Mouse (Mus musculus): ENCODE measurements around the gene Cap2. TPM values are rescaled to one million over a fixed set of nuclear protein-coding genes. Genes with fewer than 3 reads are reported as not detected.

Cap2 gene
- polyA plus RNA-seq, 1 experiment from 2014 or later: 182 TPM

GRCm38 (mm10) chr13:46695296-46695908, 193.8 kb downstream of the Cap2 start:
- Histone ChIP-seq H3K36me3 (ENCODE audit: control insufficient read depth, insufficient read depth) (peaks cover 19% of the 10 kb centered on the region), H3K4me2 (ENCODE audit: low read depth, low read length) (no peak overlapping the region), H3K27ac (ENCODE audit: low read length) (no peak overlapping the region), H3K9me3 (replicated peaks; ENCODE audit: control insufficient read depth, low read length) (no peaks in the 10 kb centered on the region), H3K4me1 (ENCODE audit: control insufficient read depth, insufficient read depth, low read length) (no peaks in the 10 kb centered on the region), H3K4me3 (ENCODE audit: low read length) (no peak overlapping the region), H3K9ac (ENCODE audit: low read length) (no peak overlapping the region), H3K27me3 (ENCODE audit: control insufficient read depth, insufficient read depth, low read length) (no peaks in the 10 kb centered on the region)
- 76% methylated on average over 1 of the region's 1 CpGs for WGBS
- no peak for ATAC-seq (replicated peaks; ENCODE audit: extremely low read depth, insufficient read depth, low FRiP score)

DNA sequence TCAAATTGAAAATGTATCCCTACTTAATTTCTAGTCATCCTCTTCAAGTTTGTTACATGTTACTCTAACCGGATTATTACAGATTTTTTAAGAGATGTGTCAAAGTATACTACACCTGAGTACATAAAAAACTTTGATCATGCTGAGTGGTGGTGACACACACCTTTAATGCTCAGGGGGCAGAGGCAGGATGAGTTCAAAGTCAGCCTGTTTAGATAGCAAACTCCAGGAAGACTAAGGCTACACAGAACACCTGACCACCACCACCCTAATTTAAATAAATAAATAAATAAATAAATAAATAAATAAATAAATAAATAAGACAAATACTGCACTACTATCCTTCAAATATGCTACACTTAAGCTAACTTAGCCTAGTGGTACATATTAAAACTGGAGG, 194.3 kb downstream of the Cap2 start:
- H3K9ac ChIP-seq (ENCODE audit: low read length): no peak overlapping the region
- WGBS: 88% methylated on average over 1 of the region's 1 CpGs
- no peaks in the 10 kb centered on the region for H3K4me1 ChIP-seq (ENCODE audit: control insufficient read depth, insufficient read depth, low read length)
- H3K27ac ChIP-seq (ENCODE audit: low read length): no peak overlapping the region
- no peak overlapping the region for H3K4me2 ChIP-seq (ENCODE audit: low read depth, low read length)
- ATAC-seq (replicated peaks; ENCODE audit: extremely low read depth, insufficient read depth, low FRiP score): no peak
- no peaks in the 10 kb centered on the region for H3K9me3 ChIP-seq (replicated peaks; ENCODE audit: control insufficient read depth, low read length)
- H3K4me3 ChIP-seq (ENCODE audit: low read length): no peak overlapping the region
- peaks cover 19% of the 10 kb centered on the region for H3K36me3 ChIP-seq (ENCODE audit: control insufficient read depth, insufficient read depth)
- H3K27me3 ChIP-seq (ENCODE audit: control insufficient read depth, insufficient read depth, low read length): no peaks in the 10 kb centered on the region

DNA sequence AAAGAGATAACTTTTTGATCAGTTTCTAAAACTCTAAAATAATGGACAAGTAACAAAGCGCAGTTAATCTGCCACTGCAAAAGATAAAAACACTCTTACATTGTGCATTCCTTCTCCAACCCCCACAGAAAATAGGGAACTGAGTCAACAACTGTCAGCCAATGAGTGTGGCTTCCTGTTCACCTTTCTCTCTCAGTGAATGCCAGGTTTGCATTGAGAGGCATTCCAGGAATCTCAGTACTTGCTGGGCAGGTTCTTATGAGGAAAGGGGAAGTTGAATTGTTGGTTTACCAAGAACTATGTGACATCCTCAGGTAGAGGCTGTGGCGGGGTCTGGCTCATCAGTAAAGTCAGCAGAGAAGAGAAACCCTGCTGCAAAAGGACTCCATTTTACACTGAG, 195.1 kb downstream of the Cap2 start:
- no peaks in the 10 kb centered on the region for H3K4me1 ChIP-seq (ENCODE audit: control insufficient read depth, insufficient read depth, low read length)
- no peak overlapping the region for H3K4me3 ChIP-seq (ENCODE audit: low read length)
- 74% methylated on average over 2 of the region's 2 CpGs for WGBS
- no peak overlapping the region for H3K4me2 ChIP-seq (ENCODE audit: low read depth, low read length)
- H3K36me3 ChIP-seq (ENCODE audit: control insufficient read depth, insufficient read depth): peaks cover 19% of the 10 kb centered on the region
- H3K27ac ChIP-seq (ENCODE audit: low read length): no peak overlapping the region
- ATAC-seq (replicated peaks; ENCODE audit: extremely low read depth, insufficient read depth, low FRiP score): no peak
- no peak overlapping the region for H3K9ac ChIP-seq (ENCODE audit: low read length)
- H3K9me3 ChIP-seq (replicated peaks; ENCODE audit: control insufficient read depth, low read length): no peaks in the 10 kb centered on the region
- H3K27me3 ChIP-seq (ENCODE audit: control insufficient read depth, insufficient read depth, low read length): no peaks in the 10 kb centered on the region

GRCm38 (mm10) chr13:46699372-46699771, 197.7 kb downstream of the Cap2 start:
- Histone ChIP-seq H3K9me3 (replicated peaks; ENCODE audit: control insufficient read depth, low read length) (no peaks in the 10 kb centered on the region), H3K4me2 (ENCODE audit: low read depth, low read length) (no peak overlapping the region), H3K9ac (ENCODE audit: low read length) (no peak overlapping the region), H3K4me3 (ENCODE audit: low read length) (no peak overlapping the region), H3K36me3 (ENCODE audit: control insufficient read depth, insufficient read depth) (peaks cover 20% of the 10 kb centered on the region), H3K4me1 (ENCODE audit: control insufficient read depth, insufficient read depth, low read length) (no peaks in the 10 kb centered on the region), H3K27me3 (ENCODE audit: control insufficient read depth, insufficient read depth, low read length) (no peaks in the 10 kb centered on the region), H3K27ac (ENCODE audit: low read length) (no peak overlapping the region)
- 88% methylated on average over 1 of the region's 1 CpGs for WGBS
- ATAC-seq (replicated peaks; ENCODE audit: extremely low read depth, insufficient read depth, low FRiP score): no peak

Other genes starting within 250 kb of the Cap2 start
- 0.46 and 0.54 TPM in 2 replicates for gene Stmnd1, start 228.1 kb upstream of the Cap2 start, polyA plus RNA-seq (2015; fragmentation: Nextera tagmentation; extraction: Ambion mirVana)
- gene Rbm24, start 83.4 kb upstream of the Cap2 start, polyA plus RNA-seq (2015; fragmentation: Nextera tagmentation; extraction: Ambion mirVana): 50.7 and 53.4 TPM in 2 replicates
- 8.2 TPM in 2 replicates for gene Fam8a1, start 167.7 kb downstream of the Cap2 start, polyA plus RNA-seq (2015; fragmentation: Nextera tagmentation; extraction: Ambion mirVana)
- gene Nup153, start 226.1 kb downstream of the Cap2 start, polyA plus RNA-seq (2015; fragmentation: Nextera tagmentation; extraction: Ambion mirVana): 12.7 and 12.9 TPM in 2 replicates